Mouse (Mus musculus) liver, embryonic 18 days (tissue): Measurements from ENCODE around the gene Nek2. TPM values are rescaled to one million over a fixed set of nuclear protein-coding genes. Genes with fewer than 3 reads are reported as not detected.

Experiments
- polyA plus RNA-seq: library from polyadenylated mRNA; depleted of rRNA; stranded (reverse); fragments of >200 nt; gene quantifications from 2 replicates; pipeline ENCODE4 v1.2.3, GENCODE M21; 2012; rRNA removed

The Nek2 gene
- polyA plus RNA-seq, result 7.0 and 7.2 TPM in 2 replicates

GRCm38 (mm10) chr1:191821326-191822091 is at the start of gene Nek2:
TSS of gene Nek2 (plus strand) at chr1:191821444.

Other genes starting within 250 kb of the Nek2 start
- gene Dtl, start 245.9 kb upstream of the Nek2 start, polyA plus RNA-seq, result 7.2 and 7.5 TPM in 2 replicates
- gene Ints7, start 245.8 kb upstream of the Nek2 start, polyA plus RNA-seq, result 11.7 and 11.8 TPM in 2 replicates
- 12.6 and 13.1 TPM in 2 replicates for gene Lpgat1, start 103.6 kb upstream of the Nek2 start, polyA plus RNA-seq
- 5.3 and 5.8 TPM in 2 replicates for gene Slc30a1, start 85.3 kb downstream of the Nek2 start, polyA plus RNA-seq
- gene Rd3, start 155.9 kb downstream of the Nek2 start, polyA plus RNA-seq, result 0.16 and 0.19 TPM in 2 replicates